Mouse (Mus musculus) forebrain, embryonic 10.5 days (tissue): ENCODE measurements at regions not wholly inside any gene's neighbourhood (a gene's known extent, or its start where the extent isn't known, plus 50 kb on each side); places are given as distances from the start of the nearest gene placed in this dataset.

Experiments used
- DNase-seq: peaks from one replicate; pipeline ENCODE4 v3.0.0-alpha.2; 2017; ENCODE audit warnings: low spot score; ENCODE audit errors: extremely low spot score
- H3K27ac ChIP-seq: fragments of 300-500 bp; sonication (generic); 2 replicates; pipeline ENCODE4 v1.5.1; 2016; ENCODE audit warnings: mild to moderate bottlenecking
- H3K27me3 ChIP-seq: fragments of 300-500 bp; sonication (generic); 2 replicates; pipeline ENCODE4 v1.6.1; 2016; ENCODE audit warnings: mild to moderate bottlenecking; ENCODE audit not compliant: poor library complexity, severe bottlenecking
- H3K36me3 ChIP-seq: fragments of 300-500 bp; sonication (generic); replicated peaks from 2 replicates; pipeline ENCODE4 v1.6.1; 2016; ENCODE audit warnings: mild to moderate bottlenecking, moderate library complexity
- H3K4me1 ChIP-seq: fragments of 300-500 bp; sonication (generic); 2 replicates; pipeline ENCODE4 v1.6.1; 2016
- H3K4me3 ChIP-seq: fragments of 300-500 bp; sonication (generic); 2 replicates; pipeline ENCODE4 v1.5.1; 2016; ENCODE audit warnings: mild to moderate bottlenecking, moderate library complexity
- H3K9me3 ChIP-seq: fragments of 300-500 bp; sonication (generic); 2 replicates; pipeline ENCODE4 v1.6.1; 2016; ENCODE audit warnings: mild to moderate bottlenecking, moderate library complexity
- WGBS: fragments of 180-500 bp; shearing (Covaris S2); methylation state at CpG from one replicate; pipeline ENCODE4 v1.1.7; 2016; 5-methylcytosine and 5-hydroxymethylcytosine counted together

DNA sequence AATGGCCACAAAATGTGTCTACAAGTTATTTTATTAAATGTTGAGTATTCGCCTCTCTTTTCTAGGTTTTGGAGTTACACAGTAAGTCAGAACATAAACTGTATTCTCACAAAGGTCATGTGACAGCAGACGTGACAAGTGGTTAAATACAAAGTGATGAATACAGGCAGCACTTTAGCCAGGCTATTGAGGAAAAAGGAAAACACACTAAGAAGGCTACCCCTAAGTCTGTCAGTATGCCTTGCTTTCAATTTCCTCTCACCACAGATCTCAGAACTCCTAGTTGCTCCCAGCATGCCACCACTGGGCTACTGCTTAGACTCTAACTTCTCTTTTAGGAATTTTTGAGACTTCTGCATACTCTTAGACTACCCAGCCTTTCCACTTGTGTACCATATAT is 297.9 kb upstream of the Pex5l start:
- H3K4me1 ChIP-seq = peaks cover 10% of the 10 kb centered on the region
- WGBS = 58% methylated on average over 2 of the region's 2 CpGs
- H3K4me3 ChIP-seq = no peak overlapping the region
- peaks cover 6% of the 10 kb centered on the region for H3K9me3 ChIP-seq
- H3K27ac ChIP-seq = no peak overlapping the region
- no peak for DNase-seq
- H3K27me3 ChIP-seq = no peaks in the 10 kb centered on the region
- H3K36me3 ChIP-seq = no peaks in the 10 kb centered on the region

DNA sequence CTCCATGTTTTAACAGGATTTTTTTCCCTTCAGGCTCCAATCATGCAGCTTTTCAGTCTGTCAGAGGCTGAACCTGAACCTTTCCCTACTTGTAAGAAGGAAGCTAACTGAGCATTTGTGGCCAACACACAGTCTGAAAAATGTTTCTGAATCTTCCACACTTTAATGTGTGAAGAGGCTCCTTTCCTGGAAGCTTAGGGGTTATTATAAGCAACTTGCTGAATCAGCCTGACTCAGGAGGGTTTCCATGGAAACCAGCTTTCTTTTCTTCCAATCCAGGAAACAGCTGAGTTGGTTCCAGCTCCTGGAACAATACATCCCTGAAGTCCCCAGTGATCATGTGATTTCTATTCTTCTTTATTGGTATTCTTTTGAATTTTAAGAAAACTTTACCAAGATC is 297.5 kb upstream of the Pex5l start:
- no peak for DNase-seq
- Histone ChIP-seq H3K4me1 (peaks cover 10% of the 10 kb centered on the region), H3K36me3 (no peaks in the 10 kb centered on the region), H3K4me3 (no peak overlapping the region), H3K9me3 (peaks cover 6% of the 10 kb centered on the region), H3K27me3 (no peaks in the 10 kb centered on the region), H3K27ac (no peak overlapping the region)

DNA sequence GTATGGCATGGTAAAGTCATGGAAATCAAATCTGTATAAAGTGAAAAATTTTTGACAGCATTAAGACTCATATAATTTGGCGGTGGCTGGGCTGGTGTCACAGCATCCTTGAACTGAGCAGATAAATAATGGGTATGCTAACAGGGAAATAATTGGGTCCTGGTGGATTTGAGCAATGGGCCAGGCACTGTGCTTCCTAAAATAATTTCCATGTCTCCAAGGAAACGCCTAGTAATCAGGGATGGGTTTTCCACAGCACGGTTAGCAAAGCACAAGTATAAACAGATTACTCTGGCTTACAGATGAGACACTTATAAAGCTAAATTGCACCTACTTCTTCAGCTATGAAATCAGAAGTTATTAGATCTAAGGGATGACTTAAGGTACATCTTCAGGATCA is 273.9 kb upstream of the Pex5l start:
- Histone ChIP-seq H3K9me3 (no peaks in the 10 kb centered on the region), H3K4me1 (no peaks in the 10 kb centered on the region)
- WGBS = 83% methylated on average over 3 of the region's 3 CpGs

DNA sequence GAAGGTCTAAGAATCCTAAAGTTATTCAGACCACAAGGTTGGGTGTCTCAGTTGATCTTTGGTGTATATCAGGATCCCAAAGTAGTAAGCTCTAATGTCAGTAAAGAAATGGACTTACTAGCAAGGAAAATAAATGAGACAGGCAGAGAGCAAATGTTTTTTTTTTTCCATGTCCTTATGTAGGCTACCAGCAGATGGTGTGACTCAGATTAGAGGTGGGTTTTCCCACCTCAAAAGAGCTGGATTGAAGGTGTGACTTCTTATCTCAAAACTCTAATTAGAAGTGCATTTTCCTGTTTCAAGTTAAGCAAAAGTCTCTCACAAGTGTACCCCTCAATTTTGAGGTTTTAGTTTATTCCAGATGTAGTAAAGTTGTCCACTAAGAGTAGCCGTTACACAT is 273.3 kb upstream of the Pex5l start:
- Histone ChIP-seq H3K27me3 (no peaks in the 10 kb centered on the region), H3K9me3 (no peaks in the 10 kb centered on the region), H3K4me3 (no peak overlapping the region), H3K4me1 (no peaks in the 10 kb centered on the region), H3K36me3 (no peaks in the 10 kb centered on the region), H3K27ac (no peak overlapping the region)
- WGBS = 93% methylated on average over 1 of the region's 1 CpGs
- no peak for DNase-seq

More for the DNA sequence above, 273.9 kb upstream of the Pex5l start:
- Histone ChIP-seq H3K27me3 (no peaks in the 10 kb centered on the region), H3K27ac (no peak overlapping the region), H3K4me3 (no peak overlapping the region), H3K36me3 (no peaks in the 10 kb centered on the region)
- no peak for DNase-seq

DNA sequence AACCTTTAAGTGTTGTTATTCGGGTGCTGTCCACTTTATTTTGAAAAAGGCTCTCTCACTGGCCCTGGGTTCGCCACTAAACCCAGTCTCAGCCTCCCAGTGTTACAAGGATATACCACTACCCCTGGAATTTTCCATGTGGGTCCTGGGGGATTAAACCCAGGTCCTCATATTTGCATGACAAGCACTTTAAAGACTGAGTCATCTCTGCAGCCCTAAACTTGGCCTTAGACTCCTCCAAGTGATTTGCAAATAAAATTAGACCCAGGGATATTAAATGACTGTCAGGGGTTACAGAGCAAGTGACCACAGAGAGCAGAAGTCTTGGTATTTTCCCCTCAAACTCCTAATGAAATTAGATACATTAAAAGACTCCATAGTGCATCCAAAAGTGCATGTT is 258.9 kb upstream of the Pex5l start:
- DNase-seq = no peak
- WGBS = 78% methylated on average over 2 of the region's 2 CpGs
- Histone ChIP-seq H3K4me3 (no peak overlapping the region), H3K27ac (no peak overlapping the region), H3K27me3 (no peaks in the 10 kb centered on the region), H3K4me1 (no peaks in the 10 kb centered on the region), H3K9me3 (no peaks in the 10 kb centered on the region), H3K36me3 (no peaks in the 10 kb centered on the region)

DNA sequence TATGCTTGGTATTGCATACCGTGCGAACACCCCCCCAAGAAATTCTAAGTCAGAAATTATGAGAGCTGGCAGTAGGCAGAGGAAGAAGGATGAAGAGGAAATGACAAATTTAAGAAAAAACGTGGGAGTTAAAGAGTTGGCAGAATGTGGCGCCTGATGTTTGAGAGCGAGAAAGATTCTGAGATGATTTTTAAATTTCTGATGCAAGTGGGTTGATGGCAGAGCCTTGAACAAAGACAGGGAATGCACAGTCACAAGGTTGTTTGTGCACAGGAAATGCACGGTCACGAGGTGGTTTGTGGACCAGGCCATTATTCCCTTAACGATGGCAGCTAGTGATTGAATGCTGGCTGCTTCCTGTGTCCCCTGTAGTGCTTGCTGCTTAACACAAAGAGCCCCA is 256.3 kb upstream of the Pex5l start:
- DNase-seq = no peak
- H3K27ac ChIP-seq = no peak overlapping the region
- 80% methylated on average over 8 of the region's 8 CpGs for WGBS
- H3K9me3 ChIP-seq = no peaks in the 10 kb centered on the region
- no peak overlapping the region for H3K4me3 ChIP-seq
- H3K27me3 ChIP-seq = no peaks in the 10 kb centered on the region
- H3K4me1 ChIP-seq = no peaks in the 10 kb centered on the region
- no peaks in the 10 kb centered on the region for H3K36me3 ChIP-seq

DNA sequence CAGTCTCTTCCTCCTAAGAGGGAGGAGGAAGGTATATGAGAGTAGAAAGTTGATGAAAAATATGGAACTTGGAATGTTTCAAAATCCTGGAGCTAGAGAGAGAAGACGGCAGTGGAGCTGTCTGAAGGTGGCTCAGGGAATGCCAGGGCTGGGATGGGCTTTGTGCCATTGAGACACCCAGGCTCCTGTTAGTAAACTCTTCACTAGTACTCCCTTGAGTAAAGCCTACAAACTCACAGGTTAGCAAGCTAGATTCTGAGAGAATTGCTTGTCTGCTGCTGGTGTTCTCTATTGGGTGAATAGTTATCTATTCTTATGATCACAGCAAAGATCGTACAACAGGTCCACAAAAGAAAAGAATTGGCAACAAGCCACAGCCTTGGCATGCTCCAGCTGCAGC is 255.3 kb upstream of the Pex5l start:
- DNase-seq = no peak
- H3K4me1 ChIP-seq = no peaks in the 10 kb centered on the region
- H3K9me3 ChIP-seq = no peaks in the 10 kb centered on the region
- H3K4me3 ChIP-seq = no peak overlapping the region
- no peaks in the 10 kb centered on the region for H3K27me3 ChIP-seq
- whole genome bisulfite sequencing = 92% methylated on average over 2 of the region's 2 CpGs
- H3K36me3 ChIP-seq = no peaks in the 10 kb centered on the region
- no peak overlapping the region for H3K27ac ChIP-seq

DNA sequence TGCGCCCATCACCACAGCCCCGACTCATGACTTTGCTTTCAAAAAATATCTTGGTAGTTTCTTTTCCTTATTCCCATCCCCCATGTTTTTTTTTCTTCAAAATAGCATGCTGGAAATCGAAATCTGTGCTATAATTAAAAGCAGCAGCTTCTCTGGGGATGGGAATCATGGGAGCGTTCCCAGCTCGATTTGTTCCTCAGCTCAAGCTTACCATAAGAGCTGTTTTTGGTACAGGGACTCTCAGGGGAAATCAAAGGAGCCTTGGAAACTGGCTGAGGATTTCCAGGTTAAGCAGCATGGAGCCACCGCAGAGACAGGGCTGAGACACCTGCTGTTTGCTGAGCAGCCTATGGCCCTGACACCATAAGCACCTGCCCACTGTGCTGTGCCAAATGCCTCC is 254.2 kb upstream of the Pex5l start:
- no peaks in the 10 kb centered on the region for H3K27me3 ChIP-seq
- H3K9me3 ChIP-seq = no peaks in the 10 kb centered on the region
- no peak for DNase-seq
- 76% methylated on average over 6 of the region's 6 CpGs for WGBS
- H3K27ac ChIP-seq = no peak overlapping the region
- no peaks in the 10 kb centered on the region for H3K4me1 ChIP-seq
- no peak overlapping the region for H3K4me3 ChIP-seq
- H3K36me3 ChIP-seq = no peaks in the 10 kb centered on the region

DNA sequence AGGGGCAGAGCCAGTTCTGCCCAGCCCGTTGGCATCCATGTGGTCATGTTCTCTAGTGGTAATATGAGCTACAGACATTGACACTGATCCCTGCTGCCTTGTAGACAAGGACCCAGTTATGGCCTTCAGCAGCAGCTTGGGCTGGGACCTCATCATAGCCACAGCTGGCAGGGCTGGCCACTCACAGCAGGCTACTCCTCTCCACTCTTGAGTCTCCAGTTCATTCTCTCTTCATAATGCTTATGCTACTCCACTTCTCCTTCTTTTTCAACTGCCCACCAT is 249.4 kb upstream of the Pex5l start:
- WGBS = 79% methylated on average over 1 of the region's 1 CpGs
- no peaks in the 10 kb centered on the region for H3K9me3 ChIP-seq
- no peaks in the 10 kb centered on the region for H3K36me3 ChIP-seq
- H3K4me3 ChIP-seq = no peak overlapping the region
- H3K4me1 ChIP-seq = no peaks in the 10 kb centered on the region
- no peak for DNase-seq
- H3K27ac ChIP-seq = no peak overlapping the region
- H3K27me3 ChIP-seq = no peaks in the 10 kb centered on the region

DNA sequence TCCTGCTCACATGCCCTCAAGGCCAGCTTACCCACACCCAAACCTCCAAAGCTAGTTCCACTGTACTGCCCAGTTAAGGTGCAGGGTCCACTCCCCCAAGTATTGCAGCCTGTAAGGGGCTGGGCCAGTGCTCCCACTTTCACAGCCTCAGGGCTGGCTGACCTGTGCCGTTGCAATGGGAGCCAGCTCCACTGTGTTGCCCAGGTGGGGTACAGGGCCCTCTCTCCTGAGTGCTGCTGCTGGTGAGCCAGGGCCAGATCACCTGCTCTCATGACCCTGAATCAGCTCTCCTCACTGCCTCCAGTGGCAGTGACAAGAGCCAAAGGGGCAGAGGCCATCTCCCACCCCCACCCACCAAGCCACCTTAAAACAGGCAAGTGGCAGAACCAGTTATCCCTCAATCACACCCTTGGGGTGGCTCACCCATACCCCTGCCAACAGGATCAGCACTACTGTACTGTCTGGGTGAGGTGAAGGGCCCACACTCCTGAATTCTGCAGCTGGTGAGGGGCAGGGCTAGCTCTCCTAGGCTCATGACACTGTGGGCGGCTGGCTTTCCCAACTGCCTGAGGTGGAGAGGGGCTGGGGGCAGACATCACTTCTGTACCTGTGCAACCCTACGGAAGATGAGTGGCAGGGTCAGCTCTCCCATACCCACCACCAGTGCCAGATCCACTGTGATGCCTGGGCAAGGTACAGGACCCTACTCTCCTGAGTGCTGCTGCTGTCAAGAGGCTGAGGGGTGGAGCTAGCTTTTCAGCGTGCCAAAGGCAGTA is 248.9 kb upstream of the Pex5l start:
- H3K4me3 ChIP-seq = no peak overlapping the region
- no peaks in the 10 kb centered on the region for H3K27me3 ChIP-seq
- no peaks in the 10 kb centered on the region for H3K9me3 ChIP-seq
- H3K27ac ChIP-seq = no peak overlapping the region
- 86% methylated on average over 4 of the region's 4 CpGs for WGBS
- no peak for DNase-seq
- no peaks in the 10 kb centered on the region for H3K4me1 ChIP-seq
- H3K36me3 ChIP-seq = no peaks in the 10 kb centered on the region

DNA sequence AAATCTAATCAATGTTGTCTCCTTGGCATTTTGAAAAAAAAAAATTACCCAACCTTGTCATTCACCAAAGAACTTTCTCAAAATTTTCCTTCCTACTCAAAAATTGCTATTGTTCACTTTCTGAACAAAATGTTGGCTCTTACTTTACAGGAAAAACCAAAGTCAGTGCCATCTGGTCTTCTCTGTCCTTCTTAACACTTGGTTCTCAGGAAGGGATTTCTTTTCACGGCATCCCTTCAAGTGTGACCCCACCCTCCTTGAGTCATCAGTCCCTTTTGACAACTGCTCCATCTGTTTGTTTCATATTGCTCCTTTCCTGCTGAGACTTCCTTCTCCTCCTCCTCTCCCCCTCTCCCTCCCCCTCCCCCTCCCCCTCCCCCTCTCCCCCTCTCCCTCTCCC is 245.1 kb upstream of the Pex5l start:
- DNase-seq = no peak
- no peaks in the 10 kb centered on the region for H3K36me3 ChIP-seq
- H3K4me1 ChIP-seq = no peaks in the 10 kb centered on the region
- no peaks in the 10 kb centered on the region for H3K27me3 ChIP-seq
- no peaks in the 10 kb centered on the region for H3K9me3 ChIP-seq
- no peak overlapping the region for H3K4me3 ChIP-seq
- 73% methylated on average over 1 of the region's 1 CpGs for WGBS
- H3K27ac ChIP-seq = no peak overlapping the region

DNA sequence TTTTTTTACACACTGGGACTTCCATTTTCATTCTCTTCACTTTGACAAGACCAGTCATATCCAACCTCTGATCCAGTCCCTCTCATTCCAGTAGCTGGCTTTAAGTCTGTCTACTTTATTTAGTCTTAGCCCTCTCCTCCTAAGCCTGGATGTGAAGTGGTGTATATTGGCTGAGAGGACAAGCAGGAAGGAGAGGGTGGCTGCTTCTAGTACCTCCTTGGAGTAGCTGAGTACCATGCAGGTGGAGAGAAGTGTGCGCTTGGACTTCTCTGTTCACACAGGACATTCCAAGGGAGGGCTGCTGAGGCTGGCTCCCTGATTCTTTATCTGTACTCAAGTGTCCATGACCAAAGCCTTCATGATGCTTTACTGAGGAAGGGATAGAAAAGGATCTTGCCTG is 240.6 kb upstream of the Pex5l start:
- 95% methylated on average over 1 of the region's 1 CpGs for WGBS
- H3K4me1 ChIP-seq = no peaks in the 10 kb centered on the region
- no peaks in the 10 kb centered on the region for H3K36me3 ChIP-seq
- no peak for DNase-seq
- no peaks in the 10 kb centered on the region for H3K27me3 ChIP-seq
- H3K4me3 ChIP-seq = no peak overlapping the region
- H3K27ac ChIP-seq = no peak overlapping the region
- no peaks in the 10 kb centered on the region for H3K9me3 ChIP-seq

DNA sequence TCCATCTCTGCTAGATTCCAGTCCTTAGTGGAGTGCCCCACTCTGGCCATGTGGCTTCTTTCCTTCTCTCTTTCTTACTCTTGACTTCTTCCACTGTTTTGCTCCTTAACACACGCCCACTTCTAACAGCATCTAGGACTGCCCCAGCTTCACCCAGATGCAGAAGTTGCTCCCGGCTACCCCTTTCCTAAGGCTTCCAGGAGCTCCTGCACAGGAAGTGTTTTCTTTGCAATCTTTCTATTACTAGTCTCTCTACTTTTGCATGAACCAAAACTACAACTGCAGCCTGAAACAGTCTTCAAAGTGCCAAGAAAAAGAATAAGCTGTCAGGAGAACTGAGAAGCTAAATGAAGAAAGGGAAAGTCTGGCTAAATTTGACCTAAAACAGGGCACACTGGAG is 236.6 kb upstream of the Pex5l start:
- 90% methylated on average over 2 of the region's 2 CpGs for WGBS
- no peaks in the 10 kb centered on the region for H3K4me1 ChIP-seq
- no peaks in the 10 kb centered on the region for H3K9me3 ChIP-seq
- H3K27me3 ChIP-seq = no peaks in the 10 kb centered on the region
- no peak overlapping the region for H3K27ac ChIP-seq
- no peak overlapping the region for H3K4me3 ChIP-seq
- no peak for DNase-seq
- no peaks in the 10 kb centered on the region for H3K36me3 ChIP-seq

DNA sequence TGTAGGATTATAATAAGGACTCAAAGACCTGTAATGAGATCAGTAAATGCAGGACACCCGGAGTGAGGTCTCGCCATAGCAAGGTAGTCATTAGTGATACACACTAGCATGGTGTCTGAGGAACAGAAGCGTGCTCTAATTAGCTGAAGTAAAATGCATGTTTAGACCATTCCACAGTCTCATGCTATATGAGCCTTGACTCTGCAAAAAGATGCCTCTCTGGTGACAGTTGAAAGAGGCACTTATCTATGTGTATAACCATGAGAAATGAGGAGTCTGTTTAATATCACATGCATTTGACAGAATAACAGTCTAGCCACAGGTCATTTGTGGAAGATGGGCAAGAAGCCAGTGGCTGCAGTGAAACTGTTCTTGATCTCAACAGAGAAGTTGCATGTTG is 232.1 kb upstream of the Pex5l start:
- no peaks in the 10 kb centered on the region for H3K27me3 ChIP-seq

More for the DNA sequence above, 232.1 kb upstream of the Pex5l start:
- H3K9me3 ChIP-seq = no peaks in the 10 kb centered on the region
- no peak overlapping the region for H3K4me3 ChIP-seq
- H3K36me3 ChIP-seq = no peaks in the 10 kb centered on the region
- DNase-seq = no peak
- no peak overlapping the region for H3K27ac ChIP-seq
- H3K4me1 ChIP-seq = no peaks in the 10 kb centered on the region
- WGBS = 79% methylated on average over 3 of the region's 3 CpGs
